Mouse (Mus musculus): ENCODE results near the gene Chd6. TPM values are rescaled to one million over a fixed set of nuclear protein-coding genes. Genes with fewer than 3 reads are reported as not detected.
"Not testable (repeated sequence)": the region's sequence is repeated elsewhere in the genome, so short reads cannot be mapped to it uniquely, and the experiment has no call there.

Gene Chd6
- total RNA-seq, 2 experiments from 2014 or later = 56.7 to 57.9 TPM

DNA sequence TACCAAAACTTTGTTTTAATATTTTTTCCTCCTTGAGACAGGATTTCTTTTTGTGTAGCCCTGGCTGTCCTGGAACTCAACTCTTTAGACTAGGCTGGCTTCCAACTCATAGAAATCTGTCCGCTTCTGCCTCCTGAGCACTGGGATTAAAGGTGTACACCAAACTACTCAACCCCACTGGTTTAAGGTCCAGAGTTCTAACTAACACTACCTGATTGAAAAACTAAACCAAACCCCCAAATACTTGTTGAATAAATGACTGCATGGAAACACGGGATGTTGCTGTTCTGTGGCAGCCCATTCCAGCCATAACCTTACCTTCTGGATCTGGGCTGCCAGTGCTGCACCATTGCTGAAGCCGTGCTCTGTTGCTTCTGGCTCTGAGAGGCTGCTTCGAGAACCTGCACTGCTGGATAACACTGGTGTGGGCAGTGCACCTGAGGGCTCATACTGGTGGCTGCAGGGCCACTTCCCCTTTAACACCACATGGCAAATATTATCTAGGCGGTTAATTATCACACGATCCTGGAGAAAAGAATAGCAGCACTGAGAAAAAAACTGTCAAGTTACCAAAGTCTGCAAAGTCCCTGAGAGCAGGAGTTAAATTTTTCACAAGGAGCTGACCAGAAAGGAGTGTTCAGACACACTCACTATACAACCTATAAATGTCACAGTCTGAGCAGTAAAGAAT, 147.8 kb downstream of the Chd6 start:
- TF ChIP-seq CTCF (conservative IDR thresholded peaks at IDR 0.05) = no peak
- Histone ChIP-seq H3K27ac (no peak overlapping the region), H3K4me3 (no peak overlapping the region)
- no peak for DNase-seq (ENCODE audit: low spot score in 2 of 2)

DNA sequence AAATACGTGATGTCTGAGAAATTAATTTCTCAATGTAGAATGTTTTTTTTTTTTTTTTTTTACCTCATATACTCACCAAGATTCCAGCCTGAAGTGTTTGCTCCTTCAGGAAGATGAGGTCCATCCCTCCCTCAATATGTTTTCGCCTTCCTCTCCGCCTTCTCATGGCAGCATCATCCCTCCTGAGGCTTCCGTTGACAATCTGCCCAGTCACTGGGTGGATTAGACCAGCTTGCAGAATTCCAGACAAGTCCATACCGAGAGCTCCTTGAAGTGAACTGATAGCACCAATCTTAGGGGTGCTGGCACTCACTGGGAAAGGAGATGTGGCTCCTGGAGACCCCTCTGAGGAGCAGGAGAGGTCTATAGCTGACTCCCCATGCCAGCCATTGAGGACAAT, 149.0 kb downstream of the Chd6 start:
- no peak overlapping the region for H3K4me3 ChIP-seq
- no peak for DNase-seq (ENCODE audit: low spot score in 2 of 2)
- H3K27ac ChIP-seq = no peak overlapping the region
- TF ChIP-seq CTCF (conservative IDR thresholded peaks at IDR 0.05) = no peak

DNA sequence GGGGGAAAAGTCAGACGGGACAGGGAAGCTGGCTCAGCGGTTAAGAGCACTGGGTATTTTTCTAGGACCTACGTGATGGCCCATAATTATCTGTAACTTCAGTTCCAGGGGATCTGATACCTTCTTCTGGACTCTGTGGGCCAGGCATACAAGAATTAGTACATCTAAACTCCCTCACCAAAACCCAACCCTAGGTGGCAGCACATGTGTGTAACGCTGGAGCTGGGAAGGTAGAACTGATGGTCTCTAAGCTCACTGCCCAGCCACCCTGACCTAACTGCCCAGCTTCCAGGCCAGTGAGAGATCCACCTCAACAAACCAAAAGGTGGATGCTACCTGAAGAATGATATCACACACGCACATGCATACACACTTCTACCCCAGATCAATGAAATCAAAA, 150.1 kb downstream of the Chd6 start:
- no peak overlapping the region for H3K27ac ChIP-seq
- no peak overlapping the region for H3K4me3 ChIP-seq
- TF ChIP-seq CTCF (conservative IDR thresholded peaks at IDR 0.05) = peak; percentile 67
- peak in 1 of 2 experiments; percentile 38 for DNase-seq (ENCODE audit: low spot score in 2 of 2)

DNA sequence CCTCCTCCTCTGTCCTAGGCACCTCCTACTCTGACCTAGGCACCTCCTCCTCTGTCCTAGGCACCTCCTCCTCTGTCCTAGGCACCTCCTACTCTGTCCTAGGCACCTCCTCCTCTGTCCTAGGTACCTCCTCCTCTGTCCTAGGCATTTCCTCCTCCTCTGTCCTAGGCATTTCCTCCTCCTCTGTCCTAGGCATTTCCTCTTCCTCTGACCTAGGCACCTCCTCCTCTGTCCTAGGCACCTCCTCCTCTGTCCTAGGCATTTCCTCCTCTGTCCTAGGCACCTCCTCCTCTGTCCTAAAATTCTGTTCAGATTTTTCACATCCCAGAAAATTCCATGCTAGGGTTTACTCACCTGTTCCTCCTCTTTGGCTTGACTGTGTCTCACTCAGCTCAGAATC, 151.1 kb downstream of the Chd6 start:
- not testable (repeated sequence) for H3K4me3 ChIP-seq; DNase-seq (ENCODE audit: low spot score in 2 of 2); H3K27ac ChIP-seq

DNA sequence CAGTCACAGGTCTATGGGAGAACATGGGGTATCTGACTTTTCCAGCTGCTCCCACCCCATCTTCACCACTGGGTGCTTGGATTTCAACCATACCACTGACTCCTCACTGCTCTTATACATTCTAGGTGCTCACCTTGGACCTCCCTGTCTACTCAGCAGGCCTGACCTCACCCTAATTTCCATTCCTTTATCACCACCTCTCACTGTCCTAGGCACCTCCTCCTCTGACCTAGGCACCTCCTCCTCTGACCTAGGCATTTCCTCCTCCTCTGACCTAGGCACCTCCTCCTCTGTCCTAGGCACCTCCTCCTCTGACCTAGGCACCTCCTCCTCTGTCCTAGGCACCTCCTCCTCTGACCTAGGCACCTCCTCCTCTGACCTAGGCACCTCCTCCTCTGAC, 151.6 kb downstream of the Chd6 start:
- DNase-seq (ENCODE audit: low spot score in 2 of 2); H3K4me3 ChIP-seq; H3K27ac ChIP-seq: not testable (repeated sequence)

DNA sequence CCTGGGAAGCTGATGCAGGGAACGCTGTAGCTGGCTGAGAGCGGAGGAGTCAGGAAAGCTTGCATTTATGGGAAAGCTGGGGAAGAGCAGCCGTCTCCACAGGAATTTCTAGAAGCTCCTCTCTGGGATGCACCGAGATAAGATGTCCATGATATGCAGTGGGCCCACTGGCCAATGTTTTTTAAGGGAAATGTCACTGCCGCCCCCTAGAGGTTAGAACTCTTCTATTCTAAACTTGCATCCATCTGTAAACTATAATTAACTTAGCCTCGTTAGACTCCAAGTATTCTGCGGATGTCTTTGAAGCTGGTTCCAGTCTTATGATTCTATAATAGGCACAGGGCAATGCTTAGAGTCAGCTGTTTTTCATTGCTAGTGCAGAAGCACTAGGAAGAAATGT, 153.5 kb downstream of the Chd6 start:
- Histone ChIP-seq H3K27ac (0 out of 2 replicates have a peak overlapping the region, but pooled peaks have one; percentile 21), H3K4me3 (no peak overlapping the region)
- peak; percentile 75 for TF ChIP-seq CTCF (conservative IDR thresholded peaks at IDR 0.05)
- peak in 1 of 2 experiments; percentile 39 for DNase-seq (ENCODE audit: low spot score in 2 of 2)

DNA sequence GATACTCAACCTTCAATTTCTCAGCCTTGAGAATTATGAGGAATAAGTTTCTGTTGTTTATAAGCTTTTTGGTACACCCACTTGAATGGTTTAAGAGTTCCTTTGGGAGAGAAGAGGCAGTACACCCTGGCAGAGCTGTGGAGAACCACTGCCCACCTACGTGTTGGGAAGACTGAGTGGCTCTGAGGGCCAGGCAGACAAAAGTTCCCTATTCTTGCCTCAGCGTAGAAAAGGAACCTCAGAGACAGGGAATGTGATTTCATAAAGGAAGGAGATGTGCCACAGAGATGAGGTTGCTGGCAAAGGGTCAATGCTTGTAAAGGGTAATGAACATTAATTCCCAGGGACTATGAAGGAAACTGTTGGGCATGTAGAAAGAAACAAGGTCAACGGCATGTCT, 154.3 kb downstream of the Chd6 start:
- TF ChIP-seq CTCF (conservative IDR thresholded peaks at IDR 0.05) = no peak
- no peak for DNase-seq (ENCODE audit: low spot score in 2 of 2)
- no peak overlapping the region for H3K4me3 ChIP-seq
- H3K27ac ChIP-seq = 0 out of 2 replicates have a peak overlapping the region, but pooled peaks have one; percentile 7

DNA sequence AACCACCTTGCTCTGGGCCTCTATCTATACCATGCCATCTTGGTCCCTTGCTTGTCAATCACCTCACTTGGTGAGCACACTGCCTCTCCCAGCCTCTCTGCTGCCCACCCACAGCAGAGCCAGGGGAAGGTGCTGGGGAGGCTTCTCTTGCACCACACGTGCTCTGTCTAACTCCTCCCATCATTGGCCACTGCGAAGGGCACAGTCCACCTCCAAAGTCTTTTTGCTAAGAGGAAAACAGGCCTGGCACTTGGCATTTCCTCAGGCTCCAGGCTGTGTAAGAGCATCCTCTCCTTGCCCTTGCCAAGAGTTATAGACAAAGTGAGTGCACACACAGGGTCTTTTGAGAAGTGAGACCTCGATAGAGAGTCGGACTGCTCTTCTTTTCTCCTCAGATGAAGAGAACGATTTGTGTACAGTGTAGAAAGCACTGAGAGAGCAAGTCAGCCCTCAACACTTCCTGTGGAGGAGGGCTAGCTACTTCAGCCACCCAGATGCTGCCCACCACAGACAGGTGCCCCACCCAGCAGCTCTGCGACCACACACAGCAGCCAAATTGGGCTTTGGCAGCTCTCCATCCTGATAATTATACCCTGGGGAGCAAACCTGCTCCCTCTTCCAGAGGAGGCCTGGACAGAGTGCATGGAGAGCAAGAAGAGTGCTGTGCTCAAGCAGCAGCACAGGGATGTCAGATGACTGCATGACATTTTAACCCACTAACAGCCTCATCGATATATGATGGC, 155.6 kb downstream of the Chd6 start:
- DNase-seq (ENCODE audit: low spot score in 2 of 2) = no peak
- no peak for TF ChIP-seq CTCF (conservative IDR thresholded peaks at IDR 0.05)
- Histone ChIP-seq H3K27ac (peak overlapping the region; percentile 1; the same call in 1 of the 2 replicates), H3K4me3 (no peak overlapping the region)

DNA sequence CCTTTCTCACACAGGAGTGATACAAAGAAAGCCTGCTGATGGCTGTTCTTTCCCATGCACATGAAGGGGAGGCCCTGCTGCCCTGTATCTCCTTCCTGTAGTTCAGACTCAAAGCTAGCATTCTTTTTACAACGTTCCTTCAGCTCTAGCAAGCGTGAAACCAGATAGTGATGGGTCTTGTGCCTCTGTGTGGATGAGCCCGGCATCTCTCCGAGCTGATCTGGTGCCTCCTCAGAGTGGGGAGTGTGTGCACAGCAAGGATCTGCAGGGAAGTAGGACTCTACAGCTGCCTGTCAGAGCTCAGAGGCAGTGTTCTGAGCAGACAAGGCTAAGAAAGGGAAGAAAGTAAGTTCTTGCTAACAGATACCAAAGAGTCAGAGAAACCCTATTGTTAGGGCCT, 157.3 kb downstream of the Chd6 start:
- no peak for DNase-seq (ENCODE audit: low spot score in 2 of 2)
- no peak overlapping the region for H3K4me3 ChIP-seq
- TF ChIP-seq CTCF (conservative IDR thresholded peaks at IDR 0.05) = no peak
- peak overlapping the region; percentile 25; the same call in 1 of the 2 replicates for H3K27ac ChIP-seq

DNA sequence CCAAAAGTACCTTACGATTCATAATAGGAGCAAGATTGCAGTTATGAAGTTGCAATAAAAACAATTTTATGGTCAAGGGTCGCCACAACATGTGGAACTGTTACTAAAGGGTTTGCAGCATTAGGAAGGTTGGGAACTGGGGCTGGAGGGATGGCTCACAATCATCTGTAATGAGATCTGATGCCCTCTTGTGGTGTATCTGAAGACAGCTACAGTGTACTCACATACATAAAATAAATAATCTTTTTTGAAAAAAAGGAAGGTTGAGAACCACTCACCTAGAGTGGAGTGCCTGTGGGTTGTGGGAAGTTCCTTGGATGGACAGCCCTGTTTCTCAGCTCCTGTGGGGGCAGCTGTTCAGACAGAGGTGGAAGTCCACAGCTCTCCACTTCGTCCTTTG, 166.4 kb downstream of the Chd6 start:
- H3K4me3 ChIP-seq = no peak overlapping the region
- TF ChIP-seq CTCF (conservative IDR thresholded peaks at IDR 0.05) = peak; percentile 76
- no peak for DNase-seq (ENCODE audit: low spot score in 2 of 2)
- H3K27ac ChIP-seq = no peak overlapping the region

DNA sequence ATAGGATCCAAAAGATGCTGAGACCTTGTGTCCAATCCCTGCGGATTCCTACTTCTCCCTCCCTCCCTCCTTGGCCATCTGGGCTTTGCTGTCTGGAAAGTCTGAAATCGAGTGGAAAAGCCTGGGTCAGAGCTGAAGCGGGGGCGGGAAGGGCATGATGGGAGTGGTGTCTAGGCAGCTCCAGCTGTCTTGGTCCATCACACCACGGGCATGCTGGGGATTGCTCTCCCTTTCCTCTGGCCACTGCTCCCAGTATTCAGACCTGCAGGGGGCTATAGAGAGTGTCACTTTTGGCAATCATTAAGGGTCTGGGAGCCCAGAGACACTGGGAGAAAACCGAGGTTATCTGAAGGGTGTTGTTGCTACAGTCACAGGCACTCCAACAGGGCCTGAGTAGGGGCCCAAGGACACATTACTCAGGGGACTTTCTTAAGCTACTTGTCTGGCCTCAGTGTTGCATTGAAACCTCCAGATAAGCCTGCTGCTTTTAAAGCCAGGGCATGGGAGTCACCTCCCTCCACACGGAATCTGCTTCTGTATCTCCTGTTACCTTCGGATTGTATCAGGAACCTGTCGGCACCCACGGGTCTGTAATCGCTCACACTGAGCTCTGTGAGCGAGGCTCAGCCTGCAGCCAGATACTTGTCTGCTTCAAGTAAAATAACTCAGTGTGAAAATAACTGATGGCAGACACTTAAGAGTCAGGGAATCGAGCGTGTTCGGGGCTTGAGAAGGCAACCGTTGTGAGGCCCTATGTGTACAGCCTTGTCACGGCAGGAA, 167.8 kb downstream of the Chd6 start:
- DNase-seq (ENCODE audit: low spot score in 2 of 2) = no peak
- no peak for TF ChIP-seq CTCF (conservative IDR thresholded peaks at IDR 0.05)

DNA sequence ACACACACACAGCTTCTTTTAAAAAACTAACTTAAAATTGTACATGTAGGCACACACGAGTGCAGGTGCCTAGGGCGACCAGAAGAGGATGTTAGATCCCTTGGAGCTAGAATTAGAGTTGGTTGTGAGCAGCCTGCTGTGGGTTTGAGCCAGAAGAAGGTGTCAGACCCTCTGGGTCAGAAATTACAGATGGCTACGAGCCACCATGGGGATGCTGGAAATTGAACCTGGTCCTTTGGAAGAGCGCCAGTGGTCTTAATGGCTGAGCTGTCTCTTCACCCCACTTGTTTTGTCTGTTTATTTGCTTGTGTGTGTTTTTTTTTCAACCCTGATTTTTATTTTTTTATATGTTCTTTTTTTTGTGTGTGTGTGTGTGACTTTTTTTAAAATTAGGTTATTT, 174.4 kb downstream of the Chd6 start:
- DNase-seq (ENCODE audit: low spot score in 2 of 2) = no peak
- Histone ChIP-seq H3K4me3 (no peak overlapping the region), H3K27ac (no peak overlapping the region)
- no peak for TF ChIP-seq CTCF (conservative IDR thresholded peaks at IDR 0.05)

More for the DNA sequence above, 167.8 kb downstream of the Chd6 start:
- Histone ChIP-seq H3K4me3 (no peak overlapping the region), H3K27ac (no peak overlapping the region)

DNA sequence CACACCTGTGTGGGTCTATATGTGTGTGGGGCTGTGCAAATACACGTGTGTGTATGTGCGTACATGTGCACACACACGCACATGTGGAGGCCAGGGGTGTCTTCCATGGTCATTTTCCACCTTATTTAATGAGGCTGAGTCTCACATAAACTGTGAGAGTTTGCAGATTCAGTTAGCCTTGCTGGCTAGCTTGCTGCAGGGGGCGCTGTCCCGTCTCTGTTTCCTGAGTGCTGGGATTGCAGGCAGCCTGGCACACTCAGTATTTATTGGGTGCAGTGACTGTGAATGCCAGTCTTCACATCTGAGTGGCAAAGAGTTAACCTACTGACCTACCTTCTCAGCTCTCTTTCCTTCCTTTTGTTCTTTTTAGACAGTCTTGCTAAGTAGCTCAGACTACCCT, 175.0 kb downstream of the Chd6 start:
- H3K4me3 ChIP-seq = no peak overlapping the region

More for the DNA sequence above, 175.0 kb downstream of the Chd6 start:
- TF ChIP-seq CTCF (conservative IDR thresholded peaks at IDR 0.05) = peak; percentile 44
- no peak overlapping the region for H3K27ac ChIP-seq
- DNase-seq (ENCODE audit: low spot score in 2 of 2) = no peak

Measured in layer of hippocampus, adult 2 months (tissue).